Mouse (Mus musculus) cerebellum, adult 9-10 months (tissue): Measurements from ENCODE around the gene Gm10382.

ENCODE experiments used
- DNase-seq: peaks from one replicate; pipeline ENCODE4 v3.0.0; 2022

Gene Gm10382

GRCm38 (mm10) chr5:125389131-125389578 lies at the start of gene Gm10382:
Gm10382 (plus strand) TSS chr5:125389322.
- DNase-seq: peak; percentile 81

DNA sequence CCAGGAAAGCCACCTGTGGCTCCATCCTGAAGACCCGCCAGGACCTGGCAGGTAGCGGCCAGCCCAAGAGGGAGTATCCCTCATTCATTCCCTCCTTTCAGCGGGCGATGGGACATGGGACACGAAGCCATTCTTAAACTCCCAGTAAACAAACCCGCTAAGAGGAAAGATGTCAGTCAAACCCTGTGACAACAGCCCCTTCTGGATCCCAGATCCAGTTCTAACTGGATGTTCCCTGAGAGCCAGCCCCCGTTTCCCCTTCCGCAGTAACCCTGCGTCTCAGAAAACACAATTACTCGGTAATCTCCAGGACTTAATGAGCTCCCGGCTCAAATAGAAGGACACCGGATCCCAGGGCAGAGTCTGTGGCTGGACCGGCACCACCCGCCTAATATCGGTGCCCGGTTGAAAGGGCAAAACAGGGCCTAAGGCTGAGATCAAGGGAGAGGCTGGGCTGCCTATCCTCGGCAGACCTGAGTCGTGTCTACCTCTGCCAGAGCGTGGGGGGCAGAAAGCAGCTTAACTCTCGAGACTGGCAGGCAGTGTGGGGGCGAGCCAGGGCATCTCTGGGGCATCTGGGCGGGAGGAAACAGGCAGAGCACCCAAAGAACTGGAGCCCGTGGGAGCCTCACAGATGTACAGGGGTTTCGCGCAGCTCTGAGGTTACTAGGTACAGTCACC lies 49.1 kb upstream of the Gm10382 start:
- no peak for DNase-seq

- peak; percentile 62 for DNase-seq
Observed at GRCm38 (mm10) chr5:125340547-125341262, 48.4 kb upstream of the Gm10382 start, which contains the start of gene Scarb1. Scarb1 (minus strand) TSS chr5:125341094.

DNA sequence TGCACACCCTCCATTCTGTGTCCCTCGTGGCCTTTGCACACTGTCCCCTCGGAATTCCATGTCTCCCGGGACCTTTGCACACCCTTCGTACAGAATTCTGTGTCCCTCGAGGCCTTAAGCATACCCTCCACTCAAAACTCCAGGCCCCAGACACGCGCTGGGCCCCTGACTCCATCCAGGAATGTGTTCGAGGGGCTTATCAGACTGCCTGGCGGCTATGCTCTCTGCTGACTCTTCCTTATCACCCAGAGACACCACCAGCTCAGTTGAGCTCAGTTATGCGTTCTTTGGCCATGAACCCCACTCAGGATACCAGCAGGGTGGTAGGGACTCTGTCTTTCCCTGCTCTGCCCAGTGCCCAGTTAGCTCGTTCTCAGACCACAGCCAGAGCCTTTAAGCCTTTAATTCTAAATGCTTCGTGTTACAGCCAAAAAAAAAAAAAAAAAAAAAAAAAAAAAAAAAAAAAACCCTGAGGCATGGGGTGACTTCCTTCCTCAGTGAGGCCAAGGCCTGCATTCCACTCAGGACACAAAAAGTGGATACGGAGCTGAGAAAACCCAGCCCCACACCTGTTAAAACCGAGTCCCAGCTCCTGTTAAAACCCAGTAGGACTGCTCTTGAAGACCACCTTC lies 47.5 kb upstream of the Gm10382 start:
- DNase-seq: no peak

DNA sequence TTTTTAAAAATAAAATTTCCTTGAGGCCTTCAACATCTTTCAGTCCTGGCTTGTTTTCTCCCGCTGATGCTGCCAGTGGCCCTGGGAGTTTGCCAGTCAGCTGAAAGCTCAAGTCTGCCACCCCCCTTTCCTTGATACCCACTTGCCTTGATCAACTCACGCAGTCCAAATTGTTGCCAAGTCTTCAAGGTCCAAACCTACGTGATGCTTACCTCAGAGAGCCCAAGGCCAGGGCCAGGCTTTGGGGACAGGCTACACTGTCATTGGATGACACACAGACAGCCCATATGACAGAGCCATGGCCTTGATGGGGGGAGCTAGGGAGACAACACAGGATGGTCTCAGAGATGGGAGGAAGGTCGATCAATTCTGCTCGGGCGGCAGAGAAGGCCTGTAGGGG lies 44.8 kb upstream of the Gm10382 start:
- DNase-seq: no peak

- no peak for DNase-seq
Observed at GRCm38 (mm10) chr5:125348067-125348466, 41.1 kb upstream of the Gm10382 start.

- no peak for DNase-seq
Observed at GRCm38 (mm10) chr5:125348487-125348886, 40.6 kb upstream of the Gm10382 start.

- no peak for DNase-seq
Observed at GRCm38 (mm10) chr5:125349391-125349790, 39.7 kb upstream of the Gm10382 start.

DNA sequence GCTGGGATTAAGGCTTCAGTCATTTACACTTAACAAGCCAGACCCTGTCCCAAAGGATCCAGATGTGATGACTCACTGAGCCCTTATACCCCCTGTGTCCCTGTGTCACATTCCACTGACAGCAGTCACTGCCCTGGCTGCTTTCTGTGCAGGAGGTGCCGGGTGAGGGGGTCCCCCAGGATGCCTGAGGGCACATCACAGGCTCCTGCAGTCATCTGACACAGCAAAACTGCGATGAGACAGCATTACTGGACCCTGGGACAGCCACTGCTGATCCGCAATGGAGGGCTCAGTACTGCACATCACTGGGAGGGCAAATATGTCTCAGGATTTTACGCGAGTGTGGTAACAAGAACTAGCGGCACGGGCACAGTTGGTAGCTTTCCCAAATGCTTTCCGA lies 38.1 kb upstream of the Gm10382 start:
- DNase-seq: no peak

DNA sequence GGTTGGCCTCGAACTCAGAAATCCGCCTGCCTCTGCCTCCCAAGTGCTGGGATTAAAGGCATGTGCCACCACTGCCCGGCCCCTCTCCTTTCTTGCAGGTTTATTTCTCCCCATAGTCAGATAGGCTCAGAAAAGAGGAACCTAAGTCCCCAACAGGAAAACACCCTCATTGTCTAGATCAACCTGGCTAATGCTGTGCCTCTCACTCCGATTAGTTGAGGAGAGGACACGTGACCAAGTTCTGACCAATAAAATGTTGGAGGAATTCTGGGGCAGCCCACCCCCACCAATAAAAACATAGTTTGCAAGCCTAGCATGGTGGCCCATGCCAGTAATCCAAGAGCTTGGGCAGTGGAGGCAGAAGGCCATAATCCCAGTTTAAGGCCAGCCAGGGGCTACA lies 37.2 kb upstream of the Gm10382 start:
- no peak for DNase-seq

DNA sequence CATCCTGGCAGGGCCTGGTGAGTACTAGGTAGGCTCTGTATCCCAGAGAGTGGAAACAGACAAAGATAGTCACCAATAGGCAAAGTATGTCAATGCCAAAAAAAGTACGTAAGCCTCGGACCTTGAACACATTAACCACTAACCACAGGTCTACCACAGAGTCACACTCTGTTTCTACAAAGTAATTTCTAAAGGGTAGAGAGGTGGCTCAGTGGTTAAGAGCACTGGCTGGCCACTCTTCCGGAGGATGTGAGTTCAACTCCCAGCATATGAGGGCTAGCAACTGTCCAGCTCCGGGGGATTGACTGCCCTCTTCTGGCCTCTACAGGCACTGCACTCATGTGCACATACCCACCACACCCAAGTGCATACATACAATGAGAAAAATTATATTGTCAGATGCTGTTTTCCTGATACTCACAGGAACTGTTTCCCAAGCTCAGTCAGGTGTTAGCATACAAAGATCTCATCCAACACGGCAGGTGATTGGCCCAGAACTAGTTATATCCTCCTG lies 36.3 kb upstream of the Gm10382 start:
- DNase-seq: no peak

DNA sequence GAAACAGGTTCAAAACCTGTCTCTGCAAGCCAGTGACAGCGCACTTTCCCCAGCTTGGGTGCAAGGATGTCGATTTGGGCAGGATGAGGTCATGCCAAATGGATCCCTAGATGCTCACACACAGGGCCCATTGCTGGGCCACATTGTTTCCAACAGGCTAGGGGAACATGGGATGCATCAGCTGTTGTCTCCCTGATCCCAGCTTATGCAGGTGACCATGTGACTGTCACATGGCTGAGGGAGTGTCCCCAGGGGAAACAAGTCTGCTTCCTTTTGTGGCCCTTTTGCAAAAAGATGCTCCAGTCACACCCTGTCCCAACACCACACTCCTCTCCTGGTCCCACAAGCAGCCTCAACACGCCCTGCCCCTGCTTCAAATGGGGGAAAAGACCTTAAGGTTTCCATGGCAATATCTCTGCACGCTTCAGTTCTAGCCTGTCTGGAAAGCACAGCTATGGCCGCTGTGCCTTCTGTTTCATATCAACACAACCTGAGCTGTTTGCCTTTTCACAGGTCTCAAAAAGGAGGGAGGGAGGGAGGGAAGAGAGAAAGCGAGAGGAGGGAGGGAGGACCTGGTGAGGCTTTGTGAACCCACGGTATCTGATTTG lies 34.1 kb upstream of the Gm10382 start:
- no peak for DNase-seq

DNA sequence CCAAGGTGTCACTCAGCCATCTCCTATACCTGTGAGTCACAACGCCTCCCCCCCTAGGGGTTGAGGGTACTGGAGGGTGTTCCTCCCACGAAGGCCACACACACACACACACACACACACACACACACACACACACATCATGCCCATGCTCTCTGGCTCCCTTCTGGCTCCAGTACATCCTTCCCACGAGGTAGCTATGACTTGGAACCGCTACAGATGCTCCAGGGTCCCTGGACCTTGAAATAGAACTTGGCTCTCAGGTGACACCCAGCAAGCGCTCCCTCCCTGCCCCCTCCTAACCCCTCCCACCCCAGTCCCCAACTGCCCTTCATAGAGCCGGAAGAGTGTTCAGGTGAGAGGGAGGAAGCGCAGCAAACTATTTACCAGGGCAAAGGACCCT lies 33.5 kb upstream of the Gm10382 start:
- DNase-seq: no peak

- no peak for DNase-seq
Observed at GRCm38 (mm10) chr5:125357543-125358269, 31.4 kb upstream of the Gm10382 start.

DNA sequence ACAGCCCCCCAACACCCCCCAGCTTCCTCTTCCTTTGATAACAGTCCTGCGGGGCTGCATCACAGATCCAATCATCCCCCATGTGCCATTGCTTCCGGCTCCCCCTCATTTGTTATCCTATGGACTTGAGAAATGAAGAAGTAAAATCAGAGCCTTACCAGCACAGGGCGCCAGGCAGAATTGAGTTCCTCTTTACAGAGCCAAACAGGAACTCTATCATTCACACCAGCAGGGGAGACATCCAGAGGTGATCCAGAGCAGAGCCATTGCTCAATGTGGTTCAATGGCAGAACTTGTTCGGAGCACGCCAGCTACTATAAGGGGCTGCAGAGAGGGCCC lies 30.9 kb upstream of the Gm10382 start:
- DNase-seq: no peak

GRCm38 (mm10) chr5:125360566-125360965 lies 28.6 kb upstream of the Gm10382 start:
- no peak for DNase-seq

GRCm38 (mm10) chr5:125360981-125361510 lies 28.1 kb upstream of the Gm10382 start:
- no peak for DNase-seq

DNA sequence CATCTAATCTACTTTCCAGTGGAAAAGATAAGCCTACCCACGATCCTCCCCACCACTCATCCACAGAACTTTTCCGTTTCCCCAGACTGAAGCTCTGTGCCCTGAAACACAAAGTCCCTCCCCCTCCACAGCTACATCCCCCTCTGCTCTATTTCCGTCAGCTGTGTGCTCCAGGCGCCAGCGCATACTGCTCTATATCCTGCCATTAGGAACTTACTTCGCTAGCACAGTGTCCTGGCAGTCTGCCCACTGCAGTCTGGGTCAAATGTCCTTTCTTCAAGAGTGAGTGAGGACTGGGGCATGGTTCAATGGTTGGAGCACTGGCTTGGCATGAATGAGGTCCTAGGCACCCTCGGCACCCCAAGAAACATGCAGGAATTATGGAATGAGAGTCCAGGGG lies 25.2 kb upstream of the Gm10382 start:
- no peak for DNase-seq

DNA sequence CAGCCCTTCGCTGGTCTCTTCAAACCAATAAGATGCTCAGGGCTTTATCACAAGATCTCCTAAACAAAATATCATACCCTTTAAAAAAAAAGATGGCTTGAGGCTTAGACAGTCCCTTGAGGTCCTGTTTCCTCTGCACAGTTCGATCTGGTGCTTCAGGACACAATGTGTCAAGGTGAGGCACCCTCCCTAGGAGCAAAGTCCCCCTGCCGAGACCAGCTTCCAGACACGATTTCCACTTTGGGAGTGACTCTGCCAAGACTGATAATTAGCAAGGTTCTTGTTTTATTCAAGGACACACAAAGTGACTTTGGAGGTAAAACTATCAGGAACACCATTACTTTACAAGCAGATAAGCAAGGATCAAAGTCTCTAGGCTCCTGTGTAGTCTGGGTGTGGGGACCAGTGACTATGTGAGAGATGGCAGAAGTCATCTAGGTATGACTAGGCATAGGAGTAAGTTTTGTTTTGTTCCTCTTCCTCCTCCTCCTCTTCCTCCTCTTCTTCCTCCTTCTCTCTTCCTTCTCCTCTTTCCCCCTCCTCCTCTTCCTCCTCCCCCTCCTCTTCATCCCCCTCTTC lies 24.2 kb upstream of the Gm10382 start:
- no peak for DNase-seq

- no peak for DNase-seq
Observed at GRCm38 (mm10) chr5:125368156-125368555, 21.0 kb upstream of the Gm10382 start.

DNA sequence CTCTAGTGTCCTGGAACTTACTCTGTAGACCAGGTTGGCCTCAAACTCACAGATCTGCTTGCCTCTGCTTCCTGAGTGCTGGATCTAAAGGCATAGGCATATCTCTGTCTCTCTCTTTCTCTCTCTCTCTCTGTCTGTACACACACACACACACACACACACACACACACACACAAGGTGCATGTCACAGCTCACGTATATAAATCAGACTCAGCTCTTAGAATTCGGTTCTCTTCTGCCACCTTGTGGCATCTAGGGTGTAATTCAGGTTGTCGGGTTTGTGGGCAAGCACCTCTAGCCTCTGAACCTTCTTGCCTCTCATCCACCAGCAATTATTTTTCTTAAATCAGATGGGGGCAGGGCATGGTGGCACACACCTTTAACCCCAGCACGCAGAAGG lies 20.6 kb upstream of the Gm10382 start:
- DNase-seq: peak; percentile 78
